Mouse (Mus musculus): ENCODE measurements around the gene Samd1. TPM values are rescaled to one million over a fixed set of nuclear protein-coding genes. Genes with fewer than 3 reads are reported as not detected.

The Samd1 gene
- polyA plus RNA-seq, 1 experiment from 2014 or later, result 8.5 TPM

GRCm38 (mm10) chr8:84024171-84024570, 26.7 kb downstream of the Samd1 start:
- peaks cover 45% of the 10 kb centered on the region for H3K4me1 ChIP-seq
- H3K27me3 ChIP-seq (ENCODE audit: low read depth, poor library complexity, severe bottlenecking), result peaks cover 85% of the 10 kb centered on the region

GRCm38 (mm10) chr8:84025863-84026262, 28.4 kb downstream of the Samd1 start:
- under 1% methylated on average over 41 of the region's 41 CpGs for WGBS
- H3K36me3 ChIP-seq, result no peaks in the 10 kb centered on the region
- DNase-seq (ENCODE audit: low spot score), result peak; percentile 75
- H3K27ac ChIP-seq (replicated peaks), result peak overlapping the region; percentile 78
- peaks cover 76% of the 10 kb centered on the region for H3K27me3 ChIP-seq (ENCODE audit: low read depth, poor library complexity, severe bottlenecking)
- peak overlapping the region; percentile 66 for H3K4me3 ChIP-seq
- peaks cover 43% of the 10 kb centered on the region for H3K4me1 ChIP-seq
- no peaks in the 10 kb centered on the region for H3K9me3 ChIP-seq (replicated peaks)

More at GRCm38 (mm10) chr8:84024171-84024570, 26.7 kb downstream of the Samd1 start:
- Histone ChIP-seq H3K36me3 (no peaks in the 10 kb centered on the region), H3K9me3 (replicated peaks) (no peaks in the 10 kb centered on the region), H3K27ac (replicated peaks) (no peak overlapping the region), H3K4me3 (no peak overlapping the region)
- DNase-seq (ENCODE audit: low spot score), result peak; percentile 71
- 9% methylated on average over 10 of the region's 10 CpGs for WGBS

GRCm38 (mm10) chr8:84027449-84027848, 30.0 kb downstream of the Samd1 start:
- Histone ChIP-seq H3K27me3 (ENCODE audit: low read depth, poor library complexity, severe bottlenecking) (peaks cover 61% of the 10 kb centered on the region), H3K4me1 (peaks cover 29% of the 10 kb centered on the region), H3K27ac (replicated peaks) (no peak overlapping the region), H3K4me3 (no peak overlapping the region), H3K9me3 (replicated peaks) (no peaks in the 10 kb centered on the region), H3K36me3 (no peaks in the 10 kb centered on the region)
- WGBS, result 12% methylated on average over 10 of the region's 10 CpGs
- no peak for DNase-seq (ENCODE audit: low spot score)

GRCm38 (mm10) chr8:84029272-84029671, 31.8 kb downstream of the Samd1 start:
- Histone ChIP-seq H3K36me3 (no peaks in the 10 kb centered on the region), H3K9me3 (replicated peaks) (no peaks in the 10 kb centered on the region), H3K27me3 (ENCODE audit: low read depth, poor library complexity, severe bottlenecking) (peaks cover 54% of the 10 kb centered on the region), H3K4me3 (no peak overlapping the region), H3K4me1 (peaks cover 17% of the 10 kb centered on the region), H3K27ac (replicated peaks) (no peak overlapping the region)
- DNase-seq (ENCODE audit: low spot score), result no peak
- 89% methylated on average over 5 of the region's 5 CpGs for WGBS

- Histone ChIP-seq H3K27me3 (ENCODE audit: low read depth, poor library complexity, severe bottlenecking) (peaks cover 38% of the 10 kb centered on the region), H3K4me3 (no peak overlapping the region), H3K9me3 (replicated peaks) (no peaks in the 10 kb centered on the region), H3K4me1 (no peaks in the 10 kb centered on the region), H3K27ac (replicated peaks) (no peak overlapping the region), H3K36me3 (no peaks in the 10 kb centered on the region)
- 74% methylated on average over 4 of the region's 4 CpGs for WGBS
- DNase-seq (ENCODE audit: low spot score), result no peak
Measured at GRCm38 (mm10) chr8:84032777-84033176, 35.3 kb downstream of the Samd1 start.

GRCm38 (mm10) chr8:84038015-84038414, 40.5 kb downstream of the Samd1 start:
- WGBS, result 83% methylated on average over 5 of the region's 5 CpGs
- Histone ChIP-seq H3K27me3 (ENCODE audit: low read depth, poor library complexity, severe bottlenecking) (peaks cover 69% of the 10 kb centered on the region), H3K27ac (replicated peaks) (no peak overlapping the region), H3K4me1 (peaks cover 15% of the 10 kb centered on the region), H3K4me3 (no peak overlapping the region), H3K36me3 (no peaks in the 10 kb centered on the region), H3K9me3 (replicated peaks) (no peaks in the 10 kb centered on the region)
- no peak for DNase-seq (ENCODE audit: low spot score)

- Histone ChIP-seq H3K9me3 (replicated peaks) (no peaks in the 10 kb centered on the region), H3K27ac (replicated peaks) (no peak overlapping the region), H3K4me3 (no peak overlapping the region), H3K4me1 (peaks cover 18% of the 10 kb centered on the region), H3K36me3 (no peaks in the 10 kb centered on the region), H3K27me3 (ENCODE audit: low read depth, poor library complexity, severe bottlenecking) (peaks cover 79% of the 10 kb centered on the region)
- DNase-seq (ENCODE audit: low spot score), result peak; percentile 80
- 19% methylated on average over 5 of the region's 5 CpGs for WGBS
Measured at GRCm38 (mm10) chr8:84039050-84039449, 41.6 kb downstream of the Samd1 start.

GRCm38 (mm10) chr8:84042066-84042947, 44.8 kb downstream of the Samd1 start, which contains the start of gene Il27ra:
Il27ra (minus strand) TSS chr8:84042589.
- peaks cover 95% of the 10 kb centered on the region for H3K27me3 ChIP-seq (ENCODE audit: low read depth, poor library complexity, severe bottlenecking)

GRCm38 (mm10) chr8:84042948-84043342, 45.5 kb downstream of the Samd1 start:
- Histone ChIP-seq H3K4me1 (peaks cover 26% of the 10 kb centered on the region), H3K9me3 (replicated peaks) (no peaks in the 10 kb centered on the region), H3K4me3 (peak overlapping the region; percentile 54), H3K27me3 (ENCODE audit: low read depth, poor library complexity, severe bottlenecking) (peaks cover 89% of the 10 kb centered on the region), H3K27ac (replicated peaks) (no peak overlapping the region), H3K36me3 (no peaks in the 10 kb centered on the region)
- no peak for DNase-seq (ENCODE audit: low spot score)
- WGBS, result 33% methylated on average over 12 of the region's 12 CpGs

More at GRCm38 (mm10) chr8:84042066-84042947, 44.8 kb downstream of the Samd1 start, which contains the start of gene Il27ra:
- Histone ChIP-seq H3K9me3 (replicated peaks) (no peaks in the 10 kb centered on the region), H3K27ac (replicated peaks) (peak within 1 kb of the TSS; percentile 63; the same call in 1 of the 2 replicates), H3K4me3 (peak within 1 kb of the TSS; percentile 54), H3K4me1 (peaks cover 26% of the 10 kb centered on the region), H3K36me3 (no peaks in the 10 kb centered on the region)
- 5% methylated on average over 40 of the region's 40 CpGs for WGBS
- DNase-seq (ENCODE audit: low spot score), result peak; percentile 77

- no peaks in the 10 kb centered on the region for H3K36me3 ChIP-seq
- no peaks in the 10 kb centered on the region for H3K9me3 ChIP-seq (replicated peaks)
- no peak overlapping the region for H3K4me3 ChIP-seq
- H3K27me3 ChIP-seq (ENCODE audit: low read depth, poor library complexity, severe bottlenecking), result peaks cover 77% of the 10 kb centered on the region
- no peak for DNase-seq (ENCODE audit: low spot score)
- 2% methylated on average over 7 of the region's 7 CpGs for WGBS
- no peak overlapping the region for H3K27ac ChIP-seq (replicated peaks)
- H3K4me1 ChIP-seq, result peaks cover 26% of the 10 kb centered on the region
Measured at GRCm38 (mm10) chr8:84044103-84044502, 46.6 kb downstream of the Samd1 start.

GRCm38 (mm10) chr8:84044900-84045299, 47.4 kb downstream of the Samd1 start, which contains the start of gene Rln3:
Rln3 (minus strand) TSS chr8:84045000.
- H3K4me3 ChIP-seq, result peak within 1 kb of the TSS; percentile 41
- peaks cover 69% of the 10 kb centered on the region for H3K27me3 ChIP-seq (ENCODE audit: low read depth, poor library complexity, severe bottlenecking)

GRCm38 (mm10) chr8:84046505-84046904, 49.0 kb downstream of the Samd1 start:
- 86% methylated on average over 3 of the region's 3 CpGs for WGBS
- peaks cover 53% of the 10 kb centered on the region for H3K27me3 ChIP-seq (ENCODE audit: low read depth, poor library complexity, severe bottlenecking)
- H3K4me3 ChIP-seq, result no peak overlapping the region
- no peaks in the 10 kb centered on the region for H3K9me3 ChIP-seq (replicated peaks)
- no peak overlapping the region for H3K27ac ChIP-seq (replicated peaks)
- DNase-seq (ENCODE audit: low spot score), result no peak
- H3K4me1 ChIP-seq, result peaks cover 32% of the 10 kb centered on the region
- no peaks in the 10 kb centered on the region for H3K36me3 ChIP-seq

More at GRCm38 (mm10) chr8:84044900-84045299, 47.4 kb downstream of the Samd1 start, which contains the start of gene Rln3:
- H3K27ac ChIP-seq (replicated peaks), result no peak within 1 kb of the TSS
- H3K36me3 ChIP-seq, result no peaks in the 10 kb centered on the region
- no peak for DNase-seq (ENCODE audit: low spot score)
- H3K4me1 ChIP-seq, result peaks cover 23% of the 10 kb centered on the region
- H3K9me3 ChIP-seq (replicated peaks), result no peaks in the 10 kb centered on the region
- 6% methylated on average over 9 of the region's 9 CpGs for WGBS

GRCm38 (mm10) chr8:84048171-84048570, 50.7 kb downstream of the Samd1 start:
- H3K36me3 ChIP-seq, result no peaks in the 10 kb centered on the region
- no peaks in the 10 kb centered on the region for H3K9me3 ChIP-seq (replicated peaks)
- WGBS, result 83% methylated on average over 5 of the region's 5 CpGs
- peaks cover 19% of the 10 kb centered on the region for H3K4me1 ChIP-seq
- no peak for DNase-seq (ENCODE audit: low spot score)
- peaks cover 36% of the 10 kb centered on the region for H3K27me3 ChIP-seq (ENCODE audit: low read depth, poor library complexity, severe bottlenecking)
- no peak overlapping the region for H3K27ac ChIP-seq (replicated peaks)
- no peak overlapping the region for H3K4me3 ChIP-seq
